Mouse (Mus musculus): Measurements from ENCODE around the gene Cd300ld5. TPM values are rescaled to one million over a fixed set of nuclear protein-coding genes. Genes with fewer than 3 reads are reported as not detected.
"Not testable (repeated sequence)": the region's sequence is repeated elsewhere in the genome, so short reads cannot be mapped to it uniquely, and the experiment has no call there.

Gene Cd300ld5
- polyA plus RNA-seq, 1 experiment from 2014 or later = not detected

GRCm38 (mm10) chr11:115026912-115027311, 10.7 kb downstream of the Cd300ld5 start, which contains the start of gene Cd300ld4:
Gene Cd300ld4 (minus strand): TSS chr11:115027012.
- not testable (repeated sequence) for H3K9me3 ChIP-seq (replicated peaks); H3K9ac ChIP-seq; ATAC-seq; H3K27ac ChIP-seq; H3K36me3 ChIP-seq; H3K4me1 ChIP-seq; H3K4me3 ChIP-seq; H3K27me3 ChIP-seq (replicated peaks); H3K4me2 ChIP-seq
- WGBS (ENCODE audit: insufficient replicate concordance) = no CpG with 5 or more reads among the region's 6 CpGs

DNA sequence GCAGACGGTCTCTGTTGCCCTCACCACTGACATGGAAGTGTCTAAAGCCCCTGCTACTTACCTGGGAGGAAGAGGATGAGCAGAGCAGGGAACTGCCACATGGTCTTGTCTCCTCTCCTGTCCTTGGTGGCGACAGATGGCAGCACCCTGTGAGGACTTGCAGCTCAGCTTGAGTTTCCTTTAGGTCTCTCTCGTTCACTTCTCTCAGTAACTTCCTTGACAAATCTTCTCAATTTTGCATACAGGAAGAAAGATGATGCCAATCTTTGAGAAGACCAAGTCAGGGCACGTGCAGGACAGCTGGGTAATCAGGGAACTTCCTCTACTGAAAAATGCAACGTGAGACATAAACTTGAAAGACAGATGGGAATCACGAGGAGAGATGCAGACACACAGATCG, 21.5 kb downstream of the Cd300ld5 start, which contains the start of gene Cd300ld2:
Cd300ld2 (minus strand) TSS at position 101 of the 400 bp plus-strand sequence.
- H3K36me3 ChIP-seq; H3K9me3 ChIP-seq (replicated peaks); H3K4me2 ChIP-seq; H3K4me1 ChIP-seq; ATAC-seq; H3K4me3 ChIP-seq; H3K27me3 ChIP-seq (replicated peaks); H3K9ac ChIP-seq; H3K27ac ChIP-seq: not testable (repeated sequence)
- WGBS (ENCODE audit: insufficient replicate concordance) = no CpG with 5 or more reads among the region's 7 CpGs

DNA sequence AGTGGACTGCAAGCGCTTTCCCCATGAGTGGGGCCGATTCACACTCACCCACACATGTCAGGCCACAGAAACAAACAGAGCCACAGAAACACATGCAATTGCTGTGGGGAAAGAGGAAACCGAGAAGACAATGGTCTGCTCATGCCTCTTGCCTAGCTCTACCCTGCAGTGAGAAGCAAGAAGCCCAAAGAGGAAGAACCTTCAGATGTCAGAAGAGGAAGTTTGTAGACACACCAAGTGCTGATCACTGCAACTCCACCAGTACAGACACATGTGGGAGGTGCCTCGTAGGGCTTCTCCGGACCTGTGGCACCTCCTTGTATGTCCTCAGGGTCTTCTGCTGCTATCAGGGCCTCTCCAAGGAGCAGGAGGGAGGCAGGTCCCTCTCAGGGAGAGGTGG, 33.5 kb downstream of the Cd300ld5 start:
- Histone ChIP-seq H3K4me3 (no peak overlapping the region), H3K27me3 (replicated peaks) (no peaks in the 10 kb centered on the region; the same call in 1 of the 2 replicates), H3K36me3 (no peaks in the 10 kb centered on the region), H3K27ac (no peak overlapping the region), H3K4me1 (no peaks in the 10 kb centered on the region), H3K9me3 (replicated peaks) (no peaks in the 10 kb centered on the region), H3K9ac (no peak overlapping the region), H3K4me2 (no peak overlapping the region)
- no peak for ATAC-seq
- WGBS (ENCODE audit: insufficient replicate concordance) = 28% methylated on average over 5 of the region's 5 CpGs

GRCm38 (mm10) chr11:115001474-115002040, 36.0 kb downstream of the Cd300ld5 start, which contains the start of gene Cd300c2:
Gene Cd300c2 (minus strand): TSS chr11:115001880.
- H3K9ac ChIP-seq = no peak within 1 kb of the TSS
- no peaks in the 10 kb centered on the region for H3K9me3 ChIP-seq (replicated peaks)
- H3K27me3 ChIP-seq (replicated peaks) = no peaks in the 10 kb centered on the region; the same call in 1 of the 2 replicates
- H3K4me3 ChIP-seq = no peak within 1 kb of the TSS
- H3K36me3 ChIP-seq = no peaks in the 10 kb centered on the region
- WGBS (ENCODE audit: insufficient replicate concordance) = 37% methylated on average over 7 of the region's 7 CpGs
- H3K27ac ChIP-seq = no peak within 1 kb of the TSS
- no peak within 1 kb of the TSS for H3K4me2 ChIP-seq
- ATAC-seq = no peak
- H3K4me1 ChIP-seq = no peaks in the 10 kb centered on the region

DNA sequence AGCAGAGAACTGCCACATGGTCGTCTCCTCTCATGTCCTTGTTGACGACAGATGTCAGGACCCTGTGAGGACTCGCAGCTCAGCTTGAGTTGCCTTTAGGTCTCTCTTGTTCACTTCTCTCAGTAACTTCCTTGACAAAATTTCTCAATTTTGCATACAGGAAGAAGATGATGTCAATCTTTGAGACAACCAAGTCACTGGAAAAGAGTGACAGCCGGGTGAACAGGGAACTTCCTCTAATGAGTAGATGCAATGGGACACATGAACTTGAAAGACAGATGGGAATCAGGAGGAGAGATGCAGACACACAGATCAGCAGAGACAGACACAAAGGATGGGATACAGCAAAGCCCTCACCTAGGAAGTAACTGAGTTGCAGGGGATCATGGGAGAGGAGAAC, 47.8 kb downstream of the Cd300ld5 start, which contains the start of gene Cd300ld:
Cd300ld (minus strand) TSS at position 130 of the 400 bp plus-strand sequence.
- no peak for ATAC-seq
- Histone ChIP-seq H3K9me3 (replicated peaks) (no peaks in the 10 kb centered on the region), H3K4me3 (no peak within 1 kb of the TSS), H3K27ac (no peak within 1 kb of the TSS), H3K36me3 (no peaks in the 10 kb centered on the region), H3K4me2 (no peak within 1 kb of the TSS), H3K4me1 (no peaks in the 10 kb centered on the region), H3K9ac (no peak within 1 kb of the TSS), H3K27me3 (replicated peaks) (no peaks in the 10 kb centered on the region)
- WGBS (ENCODE audit: insufficient replicate concordance) = 41% methylated on average over 4 of the region's 4 CpGs

- H3K4me2 ChIP-seq = no peak overlapping the region
- H3K36me3 ChIP-seq = no peaks in the 10 kb centered on the region
- ATAC-seq = no peak
- peaks cover 21% of the 10 kb centered on the region for H3K9me3 ChIP-seq (replicated peaks)
- no peaks in the 10 kb centered on the region for H3K27me3 ChIP-seq (replicated peaks)
- H3K4me1 ChIP-seq = no peaks in the 10 kb centered on the region
- H3K9ac ChIP-seq = no peak overlapping the region
- H3K4me3 ChIP-seq = no peak overlapping the region
- H3K27ac ChIP-seq = no peak overlapping the region
- WGBS (ENCODE audit: insufficient replicate concordance) = 58% methylated on average over 4 of the region's 4 CpGs
Measured at GRCm38 (mm10) chr11:114981866-114982265, 55.7 kb downstream of the Cd300ld5 start.

Other genes starting within 250 kb of the Cd300ld5 start
- not detected in 2 replicates for gene Btbd17, start 241.8 kb downstream of the Cd300ld5 start, polyA plus RNA-seq (2016; fragmentation: Nextera tagmentation; extraction: Ambion mirVana)
- gene Gpr142, start 238.8 kb downstream of the Cd300ld5 start, polyA plus RNA-seq (2016; fragmentation: Nextera tagmentation; extraction: Ambion mirVana) = not detected in 2 replicates
- gene Gprc5c, start 186.6 kb downstream of the Cd300ld5 start, polyA plus RNA-seq (2016; fragmentation: Nextera tagmentation; extraction: Ambion mirVana) = 14.3 TPM in 2 replicates
- gene Cd300a, start 147.7 kb downstream of the Cd300ld5 start, polyA plus RNA-seq (2016; fragmentation: Nextera tagmentation; extraction: Ambion mirVana) = 3.7 and 4.6 TPM in 2 replicates
- 0.39 and 0.67 TPM in 2 replicates for gene Cd300lb, start 103.4 kb downstream of the Cd300ld5 start, polyA plus RNA-seq (2016; fragmentation: Nextera tagmentation; extraction: Ambion mirVana)
- gene Cd300c, start 68.6 kb downstream of the Cd300ld5 start, polyA plus RNA-seq (2016; fragmentation: Nextera tagmentation; extraction: Ambion mirVana) = not detected in 2 replicates
- gene Cd300ld, start 47.8 kb downstream of the Cd300ld5 start, polyA plus RNA-seq (2016; fragmentation: Nextera tagmentation; extraction: Ambion mirVana) = 0.48 and 0.67 TPM in 2 replicates
- 3.0 and 3.4 TPM in 2 replicates for gene Cd300c2, start 35.9 kb downstream of the Cd300ld5 start, polyA plus RNA-seq (2016; fragmentation: Nextera tagmentation; extraction: Ambion mirVana)
- not detected in 2 replicates for gene Cd300ld2, start 21.6 kb downstream of the Cd300ld5 start, polyA plus RNA-seq (2016; fragmentation: Nextera tagmentation; extraction: Ambion mirVana)
- gene Cd300ld4, start 10.8 kb downstream of the Cd300ld5 start, polyA plus RNA-seq (2016; fragmentation: Nextera tagmentation; extraction: Ambion mirVana) = not detected in 2 replicates
- 0.23 TPM in 1 of 2 replicates, not detected in the other for gene Cd300ld3, start 10.6 kb upstream of the Cd300ld5 start, polyA plus RNA-seq (2016; fragmentation: Nextera tagmentation; extraction: Ambion mirVana)
- gene Cd300e, start 24.4 kb upstream of the Cd300ld5 start, polyA plus RNA-seq (2016; fragmentation: Nextera tagmentation; extraction: Ambion mirVana) = 0.50 and 0.61 TPM in 2 replicates
- gene Rab37, start 53.7 kb upstream of the Cd300ld5 start, polyA plus RNA-seq (2016; fragmentation: Nextera tagmentation; extraction: Ambion mirVana) = 4.7 and 6.1 TPM in 2 replicates
- 0.90 and 1.3 TPM in 2 replicates for gene Cd300lf, start 96.2 kb upstream of the Cd300ld5 start, polyA plus RNA-seq (2016; fragmentation: Nextera tagmentation; extraction: Ambion mirVana)
- gene Slc9a3r1, start 125.6 kb upstream of the Cd300ld5 start, polyA plus RNA-seq (2016; fragmentation: Nextera tagmentation; extraction: Ambion mirVana) = 74.5 and 75.7 TPM in 2 replicates
- gene Tmem104, start 149.7 kb upstream of the Cd300ld5 start, polyA plus RNA-seq (2016; fragmentation: Nextera tagmentation; extraction: Ambion mirVana) = 7.5 and 8.1 TPM in 2 replicates
- gene Nat9, start 150.1 kb upstream of the Cd300ld5 start, polyA plus RNA-seq (2016; fragmentation: Nextera tagmentation; extraction: Ambion mirVana) = 12.8 and 12.9 TPM in 2 replicates
- 0.51 and 0.62 TPM in 2 replicates for gene Grin2c, start 229.5 kb upstream of the Cd300ld5 start, polyA plus RNA-seq (2016; fragmentation: Nextera tagmentation; extraction: Ambion mirVana)
- gene Fdxr, start 239.3 kb upstream of the Cd300ld5 start, polyA plus RNA-seq (2016; fragmentation: Nextera tagmentation; extraction: Ambion mirVana) = 17.1 and 17.8 TPM in 2 replicates